ENCODE assay signal across 25 mouse cellular contexts in the genomic region with DNA sequence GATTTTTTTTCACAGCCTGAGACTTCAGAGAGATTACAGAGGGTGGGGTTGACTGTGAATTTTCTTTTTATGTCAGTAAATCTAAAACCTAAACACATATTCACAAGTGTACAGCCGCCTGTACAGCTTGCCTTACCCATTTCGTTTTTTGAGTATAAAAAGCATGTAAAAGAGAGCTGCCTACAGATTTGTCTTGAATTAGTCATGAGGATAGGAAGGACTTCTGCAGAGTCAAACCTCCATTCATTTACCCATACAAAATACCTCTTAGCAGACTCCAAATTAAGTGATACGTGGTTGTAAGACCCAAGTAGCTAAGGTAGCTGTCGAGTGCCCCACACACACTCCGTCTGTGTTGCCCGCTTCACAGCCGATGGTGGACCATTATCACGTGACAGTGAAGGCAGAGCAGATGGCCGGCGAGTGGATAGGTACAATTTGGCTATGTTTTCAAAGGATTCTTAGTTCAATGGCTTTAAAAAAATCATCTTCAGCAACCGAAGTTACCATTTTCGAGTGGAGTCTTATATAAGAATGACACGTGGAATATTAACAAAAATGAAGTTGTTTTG.
A peak's percentile ranks its signal among the peaks of the same experiment; 100 is the strongest.
DNase-seq lines count a peak whose midpoint lies in the region; ATAC-seq and TF ChIP-seq lines count a peak whose summit lies in the region.
"Had no signal": no experiment of that assay in that cellular context is flagged by ENCODE, and none has a peak within 500 bp of the region (broad histone marks: within the 10 kb centered on the region; RNA-seq: fewer than 3 reads in every experiment).

No protein-coding gene starts in this region.

- intact Hi-C loops in left cerebral cortex, postnatal 25 days (cut with DNase I), result no loop called here
- intact Hi-C loops in left cerebral cortex, postnatal 10 days (cut with DNase I), result no loop called here

- no peak overlapping the region for H3K9ac ChIP-seq in forebrain, postnatal 0 days
- H3K9ac ChIP-seq in forebrain, embryonic 14.5 days (ENCODE audit: low read length), result no peak overlapping the region
- H3K9ac ChIP-seq: embryonic facial prominence, embryonic 15.5 days; forebrain, embryonic 15.5 days; hindbrain, embryonic 13.5 days had no signal

- 73% methylated on average over 13 of the region's 13 CpGs for WGBS in forebrain, postnatal 0 days
- WGBS in forebrain, embryonic 14.5 days, result 84% methylated on average over 13 of the region's 13 CpGs

- H3K4me3 ChIP-seq in forebrain, postnatal 0 days (ENCODE audit: low read depth, low read length), result no peak overlapping the region
- H3K4me3 ChIP-seq in forebrain, embryonic 14.5 days (ENCODE audit: low read depth, low read length), result no peak overlapping the region
- H3K4me3 ChIP-seq: embryonic facial prominence, embryonic 15.5 days; erythroblast, embryonic 14.5 days; forebrain, embryonic 10.5 days; forebrain, embryonic 15.5 days; heart, embryonic 10.5 days; hindbrain, embryonic 13.5 days had no signal

- H3K4me1 ChIP-seq in forebrain, postnatal 0 days (ENCODE audit: insufficient read depth), result no peaks in the 10 kb centered on the region
- no peaks in the 10 kb centered on the region for H3K4me1 ChIP-seq in forebrain, embryonic 14.5 days (ENCODE audit: control insufficient read depth, insufficient read depth, low read length)
- H3K4me1 ChIP-seq: embryonic facial prominence, embryonic 15.5 days; forebrain, embryonic 10.5 days; forebrain, embryonic 15.5 days; heart, embryonic 10.5 days; hindbrain, embryonic 13.5 days had no signal

- no peaks in the 10 kb centered on the region for H3K9me3 ChIP-seq in forebrain, postnatal 0 days (ENCODE audit: low read length)
- H3K9me3 ChIP-seq in forebrain, embryonic 14.5 days (replicated peaks; ENCODE audit: control insufficient read depth, low read length), result no peaks in the 10 kb centered on the region
- H3K9me3 ChIP-seq: embryonic facial prominence, embryonic 15.5 days; forebrain, embryonic 10.5 days; forebrain, embryonic 15.5 days; heart, embryonic 10.5 days; hindbrain, embryonic 13.5 days had no signal

- H3K27me3 ChIP-seq in forebrain, postnatal 0 days (ENCODE audit: insufficient read depth, low read length), result no peaks in the 10 kb centered on the region
- H3K27me3 ChIP-seq in forebrain, embryonic 14.5 days (replicated peaks; ENCODE audit: control insufficient read depth, insufficient read depth, low read length), result no peaks in the 10 kb centered on the region
- H3K27me3 ChIP-seq: embryonic facial prominence, embryonic 15.5 days; forebrain, embryonic 15.5 days; hindbrain, embryonic 13.5 days had no signal

- peak; percentile 7 for DNase-seq in cerebellum, adult 9-10 months
- no peak for DNase-seq in cerebellum, postnatal 4 days (ENCODE audit: low spot score in 2 of 2)
- DNase-seq in forebrain, postnatal 0 days, result peak; percentile 24
- no peak for DNase-seq in forebrain, embryonic 14.5 days (ENCODE audit: low spot score)
- peak; percentile 16 to 70 for DNase-seq in left cerebral cortex, postnatal 25 days (ENCODE audit: low spot score in 2 of 2)
- no peak for DNase-seq in left cerebral cortex, postnatal 10 days (ENCODE audit: extremely low spot score in 1 of 2, low spot score in 2 of 2)
- DNase-seq in right cerebral cortex, postnatal 25 days, result peak; percentile 16
- DNase-seq in right cerebral cortex, postnatal 4 days, result no peak
- DNase-seq: adrenal gland, adult 8-10 months; adrenal gland, postnatal 36 days; B cell, adult 2 months; embryo, embryonic 11 days; gastrocnemius, postnatal 10 days; heart, adult 18-20 months; heart, postnatal 10 days; heart, postnatal 4 days had no signal

- peak; percentile 36; the same call in 1 of the 2 replicates for ATAC-seq in forebrain, postnatal 0 days
- no peak for ATAC-seq in forebrain, embryonic 14.5 days
- ATAC-seq: CD4-positive, CD25-positive, alpha-beta regulatory T cell, adult 4 months; forebrain, embryonic 15.5 days; hindbrain, postnatal 0 days had no signal

- TF ChIP-seq CTCF in forebrain, postnatal 0 days (IDR thresholded peaks at IDR 0.05; ENCODE audit: low read depth), result no peak

- H3K36me3 ChIP-seq in forebrain, postnatal 0 days (ENCODE audit: insufficient read depth), result no peaks in the 10 kb centered on the region
- H3K36me3 ChIP-seq in forebrain, embryonic 14.5 days (ENCODE audit: control insufficient read depth, insufficient read depth, low read length), result no peaks in the 10 kb centered on the region
- H3K36me3 ChIP-seq: embryonic facial prominence, embryonic 15.5 days; forebrain, embryonic 10.5 days; forebrain, embryonic 15.5 days; G1E; heart, embryonic 10.5 days; hindbrain, embryonic 13.5 days had no signal

- peak overlapping the region; percentile 21; the same call in 1 of the 2 replicates for H3K27ac ChIP-seq in forebrain, postnatal 0 days (ENCODE audit: low read depth, low read length)
- no peak overlapping the region for H3K27ac ChIP-seq in forebrain, embryonic 14.5 days (ENCODE audit: low read depth, low read length)
- H3K27ac ChIP-seq: embryonic facial prominence, embryonic 15.5 days; forebrain, embryonic 10.5 days; forebrain, embryonic 15.5 days; heart, embryonic 10.5 days; hindbrain, embryonic 13.5 days; hindbrain, postnatal 0 days had no signal

- H3K4me2 ChIP-seq in forebrain, postnatal 0 days (ENCODE audit: low read depth), result no peak overlapping the region
- H3K4me2 ChIP-seq in forebrain, embryonic 14.5 days (ENCODE audit: low read length), result no peak overlapping the region
- H3K4me2 ChIP-seq: embryonic facial prominence, embryonic 15.5 days; forebrain, embryonic 15.5 days; hindbrain, embryonic 13.5 days had no signal

Comparison
In these comparisons a context has a peak if more than half of its experiments do, and no peak if none do; other contexts are left out.
1. DNase-seq: peak in cerebellum, adult 9-10 months (single experiment), forebrain, postnatal 0 days (single experiment), left cerebral cortex, postnatal 25 days (2 of 2) and right cerebral cortex, postnatal 25 days (single experiment); none in cerebellum, postnatal 4 days (0 of 2), forebrain, embryonic 14.5 days (single experiment), left cerebral cortex, postnatal 10 days (0 of 2) and right cerebral cortex, postnatal 4 days (single experiment).